Mouse (Mus musculus) erythroblast, embryonic 14.5 days (primary cell): ENCODE results near the gene Vopp1.

Experiments
- GATA1 ChIP-seq: IDR thresholded peaks from 2 replicates; pipeline ENCODE4 v1.6.1; 2012; ENCODE audit warnings: low read length, inconsistent platforms, mixed read lengths
- TAL1 ChIP-seq: IDR thresholded peaks from 3 replicates; pipeline ENCODE4 v1.6.1; 2012; ENCODE audit warnings: low read length, inconsistent platforms, mixed read lengths

GRCm38 (mm10) chr6:57824422-57825258 is at the start of gene Vopp1:
- TF ChIP-seq GATA1 (no peak), TAL1 (no peak)
